Mouse (Mus musculus) bone marrow, adult 2 months (tissue): ENCODE measurements around the gene C7.

Experiments used
- CTCF ChIP-seq: fragments of 200-500 bp; IDR thresholded peaks from 2 replicates; pipeline ENCODE4 v1.5.1; 2011; ENCODE audit warnings: low read length, control low read depth; ENCODE audit not compliant: control insufficient read depth, insufficient read depth
- POLR2A ChIP-seq: fragments of 200-500 bp; IDR thresholded peaks from 2 replicates; pipeline ENCODE4 v1.6.1; 2011; ENCODE audit warnings: low read depth, mild to moderate bottlenecking, control low read depth, low read length, borderline replicate concordance; ENCODE audit not compliant: control insufficient read depth

- TF ChIP-seq CTCF (no peak), POLR2A (no peak)
These were observed 25.5 kb upstream of the C7 start for GRCm38 (mm10) chr15:5088850-5089608.
